Mouse (Mus musculus): ENCODE measurements around the gene Daw1. TPM values are rescaled to one million over a fixed set of nuclear protein-coding genes. Genes with fewer than 3 reads are reported as not detected.

Gene Daw1
- 0.11 TPM in 1 of 2 replicates, not detected in the other for polyA plus RNA-seq (2015; fragmentation: Nextera tagmentation; extraction: Ambion mirVana)

DNA sequence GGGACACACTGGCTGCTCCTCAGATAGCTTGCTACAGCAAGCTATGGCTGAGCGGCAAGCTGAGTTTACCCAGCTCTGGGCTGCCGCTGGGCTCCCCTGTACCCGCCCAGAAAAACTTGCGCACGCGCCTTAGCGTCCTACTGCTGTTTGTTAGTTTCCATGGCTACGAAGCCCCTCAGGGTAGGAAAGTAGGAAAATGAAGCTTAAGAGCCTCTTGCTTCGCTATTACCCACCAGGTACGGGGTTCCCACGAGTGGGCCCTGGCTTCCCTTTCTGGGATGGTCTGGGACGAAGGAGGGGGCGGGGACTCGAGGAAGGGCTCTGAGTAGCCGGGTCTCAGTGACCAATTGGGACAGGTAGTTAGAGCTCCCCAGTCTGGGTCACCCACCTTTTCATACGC is at the start of gene Daw1:
TSS of gene Daw1 (plus strand) at position 150 of the 400 bp plus-strand sequence.

DNA sequence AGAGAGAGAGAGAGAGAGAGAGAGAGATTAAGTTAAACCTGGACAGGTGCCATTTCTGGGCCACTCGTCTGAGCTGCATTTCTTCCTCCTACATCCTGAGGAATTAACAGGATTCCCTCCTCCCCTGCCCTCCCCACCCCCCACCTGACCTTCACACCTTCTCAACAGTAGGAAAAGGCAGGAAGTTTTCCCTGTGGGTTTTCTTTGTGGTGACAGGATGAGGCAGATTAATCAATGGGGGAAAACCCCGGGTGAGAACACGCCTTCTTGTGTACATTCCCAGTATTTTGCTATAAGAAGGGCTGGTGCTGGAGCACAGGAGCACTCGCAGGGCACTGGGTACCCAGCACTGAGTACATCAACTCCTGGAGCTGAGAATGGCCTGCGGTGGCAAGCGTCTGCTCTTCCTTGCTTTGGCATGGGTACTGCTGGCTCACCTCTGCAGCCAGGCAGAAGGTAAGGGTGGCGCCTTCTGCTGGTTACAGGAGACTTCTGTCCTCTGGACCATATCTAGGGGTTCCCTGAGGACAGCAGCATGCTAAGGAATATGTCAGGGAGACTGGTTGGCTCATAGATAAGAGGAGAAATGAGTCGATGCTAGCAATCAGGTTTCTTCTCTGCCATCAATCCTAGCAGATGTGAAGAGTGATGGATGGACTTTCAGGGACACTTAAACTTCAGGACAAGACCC is 43.0 kb upstream of the Daw1 start, which contains the start of gene Ccl20:
TSS of gene Ccl20 (plus strand) at position 320 of the 691 bp plus-strand sequence.

Other genes starting within 250 kb of the Daw1 start
- 0.27 TPM in 1 of 2 replicates, not detected in the other for gene A030005L19Rik, start 246.4 kb upstream of the Daw1 start, polyA plus RNA-seq (2015; fragmentation: Nextera tagmentation; extraction: Ambion mirVana)
- not detected in 2 replicates for gene A030014E15Rik, start 234.8 kb upstream of the Daw1 start, polyA plus RNA-seq (2015; fragmentation: Nextera tagmentation; extraction: Ambion mirVana)
- gene Gm6217, start 228.4 kb upstream of the Daw1 start, polyA plus RNA-seq (2015; fragmentation: Nextera tagmentation; extraction: Ambion mirVana): not detected in 2 replicates
- gene A030003K21Rik, start 216.4 kb upstream of the Daw1 start, polyA plus RNA-seq (2015; fragmentation: Nextera tagmentation; extraction: Ambion mirVana): not detected in 2 replicates
- gene Gm7544, start 203.7 kb upstream of the Daw1 start, polyA plus RNA-seq (2015; fragmentation: Nextera tagmentation; extraction: Ambion mirVana): not detected in 2 replicates
- gene Gm47955, start 199.5 kb upstream of the Daw1 start, polyA plus RNA-seq (2015; fragmentation: Nextera tagmentation; extraction: Ambion mirVana): not detected in 2 replicates
- gene Gm47959, start 159.2 kb upstream of the Daw1 start, polyA plus RNA-seq (2015; fragmentation: Nextera tagmentation; extraction: Ambion mirVana): not detected in 2 replicates
- 1.1 and 1.2 TPM in 2 replicates for gene Slc19a3, start 121.3 kb upstream of the Daw1 start, polyA plus RNA-seq (2015; fragmentation: Nextera tagmentation; extraction: Ambion mirVana)
- not detected in 2 replicates for gene Krtap28-10, start 117.3 kb upstream of the Daw1 start, polyA plus RNA-seq (2015; fragmentation: Nextera tagmentation; extraction: Ambion mirVana)
- not detected in 2 replicates for gene Gm47969, start 114.8 kb upstream of the Daw1 start, polyA plus RNA-seq (2015; fragmentation: Nextera tagmentation; extraction: Ambion mirVana)
- gene A030005K14Rik, start 100.4 kb upstream of the Daw1 start, polyA plus RNA-seq (2015; fragmentation: Nextera tagmentation; extraction: Ambion mirVana): not detected in 2 replicates
- not detected in 2 replicates for gene Krtap28-13, start 98.8 kb upstream of the Daw1 start, polyA plus RNA-seq (2015; fragmentation: Nextera tagmentation; extraction: Ambion mirVana)
- 0.58 and 1.6 TPM in 2 replicates for gene Ccl20, start 43.0 kb upstream of the Daw1 start, polyA plus RNA-seq (2015; fragmentation: Nextera tagmentation; extraction: Ambion mirVana)
- 0.41 and 0.44 TPM in 2 replicates for gene Sphkap, start 248.4 kb downstream of the Daw1 start, polyA plus RNA-seq (2015; fragmentation: Nextera tagmentation; extraction: Ambion mirVana)